10 mouse cellular contexts compared by ENCODE assay signal in the genomic region with DNA sequence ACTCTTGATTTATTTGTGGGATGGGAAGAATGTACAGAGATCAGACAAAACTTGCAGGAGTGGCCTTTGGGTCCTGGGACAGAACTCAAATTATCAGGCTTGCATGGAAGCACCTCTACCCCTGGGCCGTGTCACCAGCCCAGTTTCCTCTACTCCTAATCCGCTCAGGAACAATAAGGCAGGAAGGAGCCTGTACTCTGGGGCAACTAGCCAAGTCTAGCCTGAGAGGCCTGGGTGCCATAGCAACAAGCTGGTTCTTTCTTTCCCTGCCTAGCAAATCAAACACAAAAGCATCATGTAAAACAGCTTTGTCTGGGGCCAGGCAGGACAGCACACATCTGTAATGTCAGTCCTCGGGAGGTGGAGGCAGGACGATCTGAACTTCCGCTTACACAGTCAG. TPM values are rescaled to one million over a fixed set of nuclear protein-coding genes. Genes with fewer than 3 reads are reported as not detected.
DNase-seq lines count a peak whose midpoint lies in the region; ATAC-seq and TF ChIP-seq lines count a peak whose summit lies in the region.
"Had no signal": no experiment of that assay in that cellular context is flagged by ENCODE, and none has a peak within 500 bp of the region (broad histone marks: within the 10 kb centered on the region; RNA-seq: fewer than 3 reads in every experiment).

No protein-coding gene starts in this region.

- DNase-seq in embryonic facial prominence, embryonic 14.5 days (ENCODE audit: low spot score), result peak; percentile 79
- no peak for DNase-seq in embryonic facial prominence, embryonic 10.5 days (ENCODE audit: low spot score)
- peak; percentile 17 to 31 for DNase-seq in layer of hippocampus, postnatal 25 days (ENCODE audit: extremely low spot score in 1 of 2, low spot score in 1 of 2)
- peak; percentile 73 for DNase-seq in midbrain, postnatal 0 days (ENCODE audit: low spot score)
- DNase-seq in cerebellum, postnatal 4 days (ENCODE audit: low spot score in 2 of 2), result no peak

- no peak overlapping the region for H3K4me3 ChIP-seq in embryonic facial prominence, embryonic 14.5 days (ENCODE audit: low read depth, low read length)
- H3K4me3 ChIP-seq in embryonic facial prominence, embryonic 10.5 days, result no peak overlapping the region
- H3K4me3 ChIP-seq in forebrain, embryonic 15.5 days, result no peak overlapping the region
- no peak overlapping the region for H3K4me3 ChIP-seq in hindbrain, embryonic 12.5 days
- no peak overlapping the region for H3K4me3 ChIP-seq in midbrain, postnatal 0 days (ENCODE audit: low read depth, low read length)
- H3K4me3 ChIP-seq: embryonic facial prominence, embryonic 12.5 days had no signal

- 89% methylated on average over 5 of the region's 5 CpGs for WGBS in embryonic facial prominence, embryonic 14.5 days
- 76% methylated on average over 5 of the region's 5 CpGs for WGBS in embryonic facial prominence, embryonic 10.5 days
- WGBS in forebrain, embryonic 15.5 days, result 18% methylated on average over 5 of the region's 5 CpGs
- WGBS in hindbrain, embryonic 12.5 days, result 51% methylated on average over 5 of the region's 5 CpGs
- 20% methylated on average over 5 of the region's 5 CpGs for WGBS in midbrain, postnatal 0 days

- H3K27ac ChIP-seq in embryonic facial prominence, embryonic 14.5 days (replicated peaks; ENCODE audit: low read depth, low read length), result no peak overlapping the region
- H3K27ac ChIP-seq in embryonic facial prominence, embryonic 10.5 days (replicated peaks), result no peak overlapping the region
- H3K27ac ChIP-seq in forebrain, embryonic 15.5 days (replicated peaks), result peak overlapping the region; percentile 57
- no peak overlapping the region for H3K27ac ChIP-seq in hindbrain, embryonic 12.5 days
- H3K27ac ChIP-seq in midbrain, postnatal 0 days (ENCODE audit: low read depth, low read length), result no peak overlapping the region
- H3K27ac ChIP-seq: embryonic facial prominence, embryonic 12.5 days had no signal

- H3K36me3 ChIP-seq in embryonic facial prominence, embryonic 14.5 days (ENCODE audit: control insufficient read depth, insufficient read depth, low read length), result peaks cover 19% of the 10 kb centered on the region; the same call in 1 of the 2 replicates
- peaks cover 23% of the 10 kb centered on the region for H3K36me3 ChIP-seq in embryonic facial prominence, embryonic 10.5 days (replicated peaks)
- H3K36me3 ChIP-seq in forebrain, embryonic 15.5 days, result peaks cover 6% of the 10 kb centered on the region; the same call in 1 of the 2 replicates
- H3K36me3 ChIP-seq in hindbrain, embryonic 12.5 days, result peaks cover 5% of the 10 kb centered on the region
- H3K36me3 ChIP-seq in midbrain, postnatal 0 days (ENCODE audit: insufficient read depth, low read length), result no peaks in the 10 kb centered on the region

- no peaks in the 10 kb centered on the region; the same call in 1 of the 2 replicates for H3K9me3 ChIP-seq in embryonic facial prominence, embryonic 14.5 days (ENCODE audit: control insufficient read depth, low read length)
- no peaks in the 10 kb centered on the region for H3K9me3 ChIP-seq in embryonic facial prominence, embryonic 10.5 days
- H3K9me3 ChIP-seq in forebrain, embryonic 15.5 days, result no peaks in the 10 kb centered on the region
- H3K9me3 ChIP-seq in hindbrain, embryonic 12.5 days (replicated peaks), result no peaks in the 10 kb centered on the region
- no peaks in the 10 kb centered on the region for H3K9me3 ChIP-seq in midbrain, postnatal 0 days (ENCODE audit: low read length)
- H3K9me3 ChIP-seq: embryonic facial prominence, embryonic 12.5 days had no signal

- no peaks in the 10 kb centered on the region for H3K27me3 ChIP-seq in embryonic facial prominence, embryonic 14.5 days (replicated peaks; ENCODE audit: control insufficient read depth, insufficient read depth, low read length)
- no peaks in the 10 kb centered on the region for H3K27me3 ChIP-seq in embryonic facial prominence, embryonic 10.5 days (replicated peaks; ENCODE audit: low read depth, poor library complexity, severe bottlenecking)
- no peaks in the 10 kb centered on the region for H3K27me3 ChIP-seq in forebrain, embryonic 15.5 days
- no peaks in the 10 kb centered on the region for H3K27me3 ChIP-seq in hindbrain, embryonic 12.5 days
- H3K27me3 ChIP-seq in midbrain, postnatal 0 days (ENCODE audit: insufficient read depth, low read length), result no peaks in the 10 kb centered on the region
- H3K27me3 ChIP-seq: CH12.LX; embryonic facial prominence, embryonic 12.5 days had no signal

- no peak for TF ChIP-seq CTCF in midbrain, postnatal 0 days (IDR thresholded peaks at IDR 0.05)

- no peak overlapping the region for H3K9ac ChIP-seq in embryonic facial prominence, embryonic 14.5 days (ENCODE audit: low read depth, low read length)
- H3K9ac ChIP-seq in forebrain, embryonic 15.5 days (replicated peaks), result no peak overlapping the region
- H3K9ac ChIP-seq in hindbrain, embryonic 12.5 days, result no peak overlapping the region
- H3K9ac ChIP-seq in midbrain, postnatal 0 days (replicated peaks; ENCODE audit: low read length, poor library complexity, severe bottlenecking), result no peak overlapping the region
- H3K9ac ChIP-seq: embryonic facial prominence, embryonic 12.5 days had no signal

- no peaks in the 10 kb centered on the region for H3K4me1 ChIP-seq in embryonic facial prominence, embryonic 14.5 days (ENCODE audit: control insufficient read depth, insufficient read depth, low read length)
- H3K4me1 ChIP-seq in embryonic facial prominence, embryonic 10.5 days, result peaks cover 10% of the 10 kb centered on the region; the same call in 1 of the 2 replicates
- peaks cover 5% of the 10 kb centered on the region; the same call in 1 of the 2 replicates for H3K4me1 ChIP-seq in forebrain, embryonic 15.5 days
- no peaks in the 10 kb centered on the region for H3K4me1 ChIP-seq in hindbrain, embryonic 12.5 days
- H3K4me1 ChIP-seq in midbrain, postnatal 0 days (ENCODE audit: insufficient read depth, low read length), result no peaks in the 10 kb centered on the region
- H3K4me1 ChIP-seq: embryonic facial prominence, embryonic 12.5 days had no signal

- H3K4me2 ChIP-seq in embryonic facial prominence, embryonic 14.5 days (ENCODE audit: low read depth, low read length), result no peak overlapping the region
- no peak overlapping the region for H3K4me2 ChIP-seq in forebrain, embryonic 15.5 days (replicated peaks)
- no peak overlapping the region for H3K4me2 ChIP-seq in hindbrain, embryonic 12.5 days (replicated peaks)
- H3K4me2 ChIP-seq in midbrain, postnatal 0 days (ENCODE audit: low read depth, low read length, poor library complexity, severe bottlenecking), result no peak overlapping the region
- H3K4me2 ChIP-seq: embryonic facial prominence, embryonic 12.5 days had no signal

- peak; percentile 76 for ATAC-seq in embryonic facial prominence, embryonic 14.5 days (ENCODE audit: low read depth)
- peak; percentile 80 for ATAC-seq in forebrain, embryonic 15.5 days (replicated peaks)
- peak; percentile 78 for ATAC-seq in hindbrain, embryonic 12.5 days (ENCODE audit: low FRiP score)
- ATAC-seq in midbrain, postnatal 0 days (ENCODE audit: low FRiP score), result no peak
- ATAC-seq in CD4-positive, CD25-positive, alpha-beta regulatory T cell, adult 4 months, result no peak

RNA-seq across cellular contexts. Expression of a gene that starts 9.6 kb away (rescaled TPM):
- polyA plus RNA-seq in embryonic facial prominence, embryonic 14.5 days (2014; fragmentation: Nextera tagmentation; extraction: Ambion mirVana), result 18.1 and 20.1 TPM in 2 replicates
- 8.2 and 10.7 TPM in 2 replicates for polyA plus RNA-seq in embryonic facial prominence, embryonic 10.5 days (2016; fragmentation: Nextera tagmentation; extraction: Ambion mirVana)
- 12.8 and 13.5 TPM in 2 replicates for polyA plus RNA-seq in forebrain, embryonic 15.5 days (2015; fragmentation: Nextera tagmentation; extraction: Ambion mirVana)
- 16.1 and 19.6 TPM in 2 replicates for polyA plus RNA-seq in hindbrain, embryonic 12.5 days (2016; fragmentation: Nextera tagmentation; extraction: Ambion mirVana)
- total RNA-seq in layer of hippocampus, postnatal 25 days (2021), result 10 to 100 TPM; 71.7 to 84.2 TPM
- 44.6 and 66.6 TPM in 2 replicates for total RNA-seq in midbrain, postnatal 0 days (2014; rRNA removed)
- polyA plus RNA-seq in midbrain, postnatal 0 days (2015; fragmentation: Nextera tagmentation; extraction: Ambion mirVana), result 24.6 and 25.5 TPM in 2 replicates
- 10 to 100 TPM; 16.3 to 24.3 TPM for polyA plus RNA-seq in CD4-positive, CD25-positive, alpha-beta regulatory T cell, adult 4 months (2017; shearing (Covaris generic))

Comparison
In these comparisons a context has a peak if more than half of its experiments do, and no peak if none do; other contexts are left out.
1. DNase-seq: peak in embryonic facial prominence, embryonic 14.5 days (single experiment), layer of hippocampus, postnatal 25 days (2 of 2) and midbrain, postnatal 0 days (single experiment); none in embryonic facial prominence, embryonic 10.5 days (single experiment) and cerebellum, postnatal 4 days (0 of 2).
2. ATAC-seq: peak in embryonic facial prominence, embryonic 14.5 days (single experiment), forebrain, embryonic 15.5 days (single experiment) and hindbrain, embryonic 12.5 days (single experiment); none in midbrain, postnatal 0 days (single experiment) and CD4-positive, CD25-positive, alpha-beta regulatory T cell, adult 4 months (single experiment).